Mouse (Mus musculus) kidney, postnatal 36 days (tissue): Measurements from ENCODE around the gene Sept3.

Experiments
- DNase-seq, 2 experiments: peaks; one replicate each; pipeline ENCODE4 v3.0.0; 2021 to 2022; ENCODE audit warnings: mixed read lengths in 2 of 2

Gene Sept3

DNA sequence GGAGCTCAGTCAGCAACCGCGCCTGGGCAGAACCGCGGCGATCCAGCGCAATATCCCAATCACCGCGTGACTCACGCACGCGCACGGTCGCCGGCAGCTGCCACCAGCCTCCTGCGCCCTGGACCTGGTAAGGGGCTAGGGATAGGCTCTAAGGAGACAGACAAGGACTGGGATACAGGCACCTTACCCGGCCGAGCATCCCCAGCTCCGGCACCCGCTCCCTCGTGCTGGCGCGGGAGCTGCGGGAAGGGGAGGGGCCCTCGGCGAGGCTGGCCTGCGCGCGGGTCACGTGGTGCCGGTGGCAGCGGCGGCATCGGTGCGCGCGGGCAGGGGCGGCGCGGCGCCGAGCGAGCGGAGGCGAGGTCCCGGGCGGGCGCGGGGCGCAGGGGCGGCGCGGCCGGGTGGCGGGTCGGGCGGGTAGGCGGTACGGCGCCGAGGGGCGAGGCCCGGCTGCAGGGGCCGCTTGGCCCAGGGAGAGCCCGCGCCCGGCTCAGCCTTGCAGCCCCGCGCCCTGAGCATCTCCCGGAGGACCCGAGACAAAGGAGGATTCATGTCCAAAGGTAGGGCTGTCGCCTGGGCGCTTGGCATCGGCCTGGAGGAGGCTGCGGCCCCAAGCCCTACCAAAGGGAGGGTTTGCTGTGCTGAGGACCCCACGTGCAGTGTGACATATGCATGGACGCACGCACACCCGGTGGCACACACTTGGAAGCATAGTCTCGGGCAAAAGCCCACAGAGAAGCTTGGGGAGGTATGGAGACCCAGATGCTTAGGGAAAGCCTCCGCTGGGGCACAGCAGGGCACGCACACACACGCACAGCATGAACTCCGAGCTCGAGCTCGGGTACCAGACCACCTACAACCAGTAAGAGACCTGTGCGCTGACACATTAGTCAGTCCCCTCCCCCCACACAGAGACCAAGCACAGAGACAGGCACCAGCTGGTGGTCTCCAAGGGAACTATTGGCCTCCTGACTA is 521 bp downstream of the Sept3 start:
- DNase-seq = peak in 1 of 2 experiments; percentile 59

DNA sequence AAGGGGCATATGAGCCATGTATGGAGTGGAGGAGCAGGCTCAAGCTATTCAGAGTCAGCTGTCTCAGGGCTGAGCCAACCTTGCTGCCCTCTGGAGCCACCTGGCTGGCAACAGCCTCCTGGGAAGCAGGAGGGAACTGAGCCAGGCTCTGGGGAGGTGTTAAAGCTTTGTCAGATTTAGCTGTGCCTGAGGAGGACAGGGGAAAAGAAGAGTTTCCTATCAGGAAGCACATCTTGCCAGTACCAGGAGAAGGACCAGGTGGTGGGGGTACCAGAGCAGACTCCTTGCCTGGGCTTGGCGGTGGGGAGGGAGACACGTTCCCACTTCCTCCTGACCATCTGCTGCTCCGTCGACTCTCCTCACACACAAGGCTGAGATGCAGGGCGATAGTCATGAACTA is 2.9 kb downstream of the Sept3 start:
- DNase-seq = no peak

DNA sequence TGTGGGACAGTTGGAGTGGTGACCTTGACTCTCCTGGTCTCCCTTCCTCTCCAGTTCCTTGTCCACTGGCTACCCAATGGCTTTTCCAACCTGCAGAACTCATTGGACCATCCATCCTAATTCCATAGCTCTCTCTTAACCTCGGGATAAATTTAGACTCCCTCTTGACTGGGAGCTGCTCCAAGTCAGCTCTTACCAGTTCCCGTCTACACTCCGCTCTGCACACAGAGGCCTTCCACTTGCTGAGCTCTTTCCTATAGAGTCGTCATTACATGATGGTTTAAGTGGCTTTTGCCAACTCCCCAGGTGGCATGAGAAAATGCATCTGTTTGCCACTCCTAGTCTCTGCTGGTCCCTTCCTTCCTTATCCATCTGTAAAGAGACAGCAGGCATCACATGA is 5.9 kb downstream of the Sept3 start:
- DNase-seq = no peak

GRCm38 (mm10) chr15:82286157-82286556 is 11.5 kb downstream of the Sept3 start:
- no peak for DNase-seq

DNA sequence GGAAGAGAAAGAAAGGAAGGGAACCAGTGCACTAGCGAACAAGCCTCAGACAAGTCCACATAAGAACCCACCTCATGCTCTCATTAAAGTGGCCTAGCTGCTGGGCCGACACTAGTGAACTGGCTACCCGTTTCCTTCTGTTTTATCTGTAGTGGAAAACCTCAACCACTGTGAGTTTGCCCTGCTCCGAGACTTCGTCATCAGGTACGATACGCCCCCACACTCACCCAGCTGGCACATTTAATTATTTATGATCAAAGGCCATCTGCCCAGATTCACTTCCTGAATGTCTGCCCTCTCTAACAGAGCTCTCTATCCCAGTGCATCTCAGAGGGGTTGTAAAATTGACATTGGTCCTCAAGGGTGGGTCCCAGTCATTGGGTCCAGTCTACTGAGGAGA is 15.6 kb downstream of the Sept3 start:
- no peak for DNase-seq

DNA sequence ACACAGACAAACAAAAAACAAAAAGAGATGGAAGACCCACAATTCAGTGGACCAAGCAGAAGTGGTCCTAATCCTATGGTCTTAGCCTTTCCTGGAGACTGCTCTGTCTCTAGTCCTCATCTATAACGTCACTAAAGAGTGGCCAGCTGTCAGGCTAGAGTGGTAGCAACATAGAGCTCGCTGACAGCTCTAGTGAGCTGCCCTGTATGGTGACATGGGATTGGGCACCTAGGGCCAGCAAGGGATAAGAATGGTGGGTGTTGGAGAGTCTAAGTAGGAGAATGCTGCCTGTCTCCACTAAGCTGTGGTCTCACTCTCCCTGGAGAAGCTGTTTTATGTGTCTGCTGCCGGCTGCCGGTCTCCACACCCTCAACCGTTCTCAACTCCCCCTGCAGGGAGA is 18.2 kb downstream of the Sept3 start:
- no peak for DNase-seq

DNA sequence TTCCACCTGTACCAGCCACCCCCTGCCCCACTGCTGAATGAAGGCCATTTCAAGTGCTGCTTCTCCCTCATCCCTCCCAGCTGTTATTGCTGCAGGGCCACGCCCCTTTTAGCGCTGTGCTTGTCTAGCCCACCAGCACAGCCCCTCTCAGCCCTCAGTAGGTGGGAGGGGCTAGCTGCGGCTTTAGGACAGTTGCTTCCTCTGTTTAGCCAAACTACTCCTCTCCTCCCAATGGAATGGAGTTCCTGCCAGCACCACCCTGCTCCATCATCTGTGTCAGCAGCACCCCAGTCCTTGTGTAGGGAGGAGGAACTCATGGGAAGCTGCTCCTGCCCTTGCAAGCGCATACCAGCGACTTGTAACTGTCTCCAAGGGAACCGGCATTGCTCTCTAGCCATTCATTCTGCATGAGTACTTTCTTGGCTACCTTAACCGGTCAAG is 18.6 kb downstream of the Sept3 start:
- peak; percentile 11 to 12 for DNase-seq

DNA sequence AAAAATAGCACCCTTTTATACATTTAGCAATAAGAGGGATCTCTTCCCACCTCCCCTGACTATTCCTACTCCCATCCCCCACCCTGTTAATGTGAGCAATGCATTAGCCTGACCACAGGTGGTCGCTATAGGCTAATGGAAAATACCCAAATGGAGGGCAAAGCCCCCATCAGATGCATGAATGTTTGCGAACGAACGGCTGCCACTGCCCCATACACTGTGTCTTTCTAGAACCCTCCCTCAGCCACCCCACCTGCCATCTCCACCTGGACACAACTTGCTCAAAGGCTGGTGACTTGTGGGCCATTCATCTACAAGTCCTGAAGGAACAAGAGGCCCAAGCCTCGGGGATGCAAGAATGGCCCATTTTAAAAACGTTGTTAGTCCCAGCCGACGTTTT is 19.4 kb downstream of the Sept3 start:
- no peak for DNase-seq

- DNase-seq = peak in 1 of 2 experiments; percentile 25
Measured at GRCm38 (mm10) chr15:82298764-82299561, 24.3 kb downstream of the Sept3 start, which contains the start of gene Wbp2nl. Gene Wbp2nl (plus strand): TSS chr15:82298954.

DNA sequence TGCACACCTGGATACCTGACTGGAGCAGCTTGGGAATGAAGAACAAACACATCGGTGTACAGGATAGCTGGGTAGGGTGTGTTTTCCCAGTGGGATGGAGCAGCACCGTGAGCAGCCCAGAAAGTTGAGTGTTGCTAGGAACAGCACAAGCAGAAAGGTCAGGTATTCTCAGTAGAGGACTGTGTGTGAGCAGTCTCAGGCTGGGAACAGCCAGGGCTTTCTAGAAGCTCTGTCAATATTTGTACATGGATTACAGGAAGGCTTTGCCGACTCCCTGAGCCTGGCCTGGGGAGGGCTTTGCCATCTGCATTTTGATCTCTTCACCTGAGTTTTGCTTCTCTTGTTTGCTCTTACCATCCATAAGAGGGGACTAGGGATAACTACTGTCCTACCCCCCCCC is 32.4 kb downstream of the Sept3 start:
- no peak for DNase-seq

DNA sequence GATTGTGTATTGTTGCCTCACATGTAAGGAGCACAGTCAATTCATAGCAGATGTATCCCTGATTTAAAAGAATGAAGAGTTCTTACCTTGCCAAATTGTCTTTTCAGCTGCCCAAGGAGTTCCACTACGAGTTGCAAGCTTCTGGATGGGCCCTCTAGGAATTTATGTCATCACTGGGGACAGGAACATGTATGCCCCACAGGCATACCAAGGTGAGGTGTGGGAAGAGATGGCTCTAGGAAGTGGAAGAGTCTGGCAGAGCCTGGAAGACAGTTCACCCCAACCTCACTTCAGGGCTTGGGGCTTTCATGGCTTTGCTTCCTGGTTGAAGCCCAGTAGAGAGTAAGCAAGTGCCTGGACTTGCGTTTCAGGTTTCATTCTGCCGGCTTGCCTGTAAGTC is 33.7 kb downstream of the Sept3 start:
- no peak for DNase-seq

- no peak for DNase-seq
Measured at GRCm38 (mm10) chr15:82317839-82318238, 43.1 kb downstream of the Sept3 start.

DNA sequence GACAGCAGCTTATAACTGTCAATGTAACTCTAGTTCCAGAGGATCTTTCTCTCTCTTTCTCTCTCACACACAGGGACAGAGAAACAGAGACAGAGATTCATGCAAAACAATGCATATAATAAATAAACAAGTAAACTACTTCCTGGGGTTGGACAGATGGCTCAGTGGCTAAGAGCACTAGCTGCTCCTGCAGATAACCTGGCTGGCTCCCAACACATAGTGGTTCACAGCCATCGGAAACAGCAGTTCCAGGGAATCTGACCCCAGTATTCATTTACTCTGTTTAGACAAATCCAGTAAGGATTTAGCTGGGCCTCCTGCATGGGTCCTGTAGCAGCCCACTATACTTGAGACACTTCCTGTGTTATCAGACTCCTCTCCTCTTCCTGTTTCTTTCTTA is 44.9 kb downstream of the Sept3 start:
- DNase-seq = no peak

GRCm38 (mm10) chr15:82322195-82322594 is 47.5 kb downstream of the Sept3 start:
- no peak for DNase-seq

GRCm38 (mm10) chr15:82325382-82325781 is 50.7 kb downstream of the Sept3 start:
- DNase-seq = no peak

DNA sequence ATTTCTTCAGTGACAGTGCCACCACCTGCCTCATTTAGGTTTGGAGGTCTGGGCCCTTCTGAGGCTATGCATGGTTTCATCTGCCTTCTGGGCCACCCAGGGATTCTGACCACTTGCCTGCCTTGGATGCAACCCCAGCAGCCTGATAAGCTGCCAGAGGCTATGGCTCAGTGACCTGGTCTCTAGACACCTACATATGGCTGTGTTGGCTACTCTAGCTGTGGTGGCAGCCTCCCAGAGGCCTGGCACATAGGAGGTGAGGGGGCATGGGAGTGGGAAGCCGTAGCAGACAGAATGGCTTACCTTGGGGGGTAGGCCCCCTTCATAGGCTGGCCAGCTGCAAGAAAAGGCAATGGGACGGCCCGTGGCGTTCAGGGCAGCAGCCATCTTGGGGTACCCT is 60.5 kb downstream of the Sept3 start:
- no peak for DNase-seq

DNA sequence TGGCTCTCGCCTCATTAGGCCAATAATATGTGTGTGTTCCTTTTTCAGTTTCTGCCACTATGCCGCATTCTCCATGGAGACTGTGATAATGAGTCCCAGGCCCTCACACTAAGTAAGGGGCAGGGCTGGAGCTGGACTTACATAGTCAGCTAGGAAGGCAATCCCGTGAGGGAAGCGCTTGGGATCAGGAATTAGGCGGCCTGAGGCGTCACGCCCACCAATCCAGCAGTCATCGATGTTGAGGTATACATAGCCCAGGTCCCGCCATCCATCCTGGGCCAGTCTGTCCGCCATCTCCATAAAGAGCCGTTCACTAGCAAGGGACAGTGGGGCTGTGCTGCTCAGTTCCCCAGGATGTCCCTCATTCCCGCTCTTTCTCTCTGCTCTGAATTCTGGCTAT is 61.9 kb downstream of the Sept3 start:
- no peak for DNase-seq

DNA sequence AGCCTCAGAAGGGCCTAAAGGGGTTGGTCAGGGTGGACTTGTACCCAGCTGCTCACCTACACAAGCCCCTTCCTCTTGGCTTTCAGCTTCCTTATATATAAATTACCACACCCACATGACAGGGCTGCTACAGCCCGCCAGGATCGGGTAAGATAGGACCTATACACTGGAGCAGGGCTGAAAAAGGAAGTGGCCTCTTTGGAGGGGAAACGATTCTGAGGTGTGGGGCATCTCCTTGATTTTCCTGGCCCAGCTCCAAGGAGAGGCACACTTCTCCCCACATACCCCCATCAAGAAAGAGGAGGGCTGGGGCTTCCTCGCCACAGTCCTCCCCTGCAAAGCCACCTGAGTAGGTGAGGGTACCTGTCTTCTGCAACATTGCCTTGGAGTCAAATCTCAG is 63.2 kb downstream of the Sept3 start:
- DNase-seq = no peak

- peak; percentile 97 to 99 for DNase-seq
Measured at GRCm38 (mm10) chr15:82338593-82339112, 64.0 kb downstream of the Sept3 start, which contains the start of the genes Naga, Pheta2 and Smdt1. Gene Naga (minus strand): TSS chr15:82338925. Gene Pheta2 (plus strand): TSS chr15:82338942. Gene Smdt1 (plus strand): TSS chr15:82338959.

DNA sequence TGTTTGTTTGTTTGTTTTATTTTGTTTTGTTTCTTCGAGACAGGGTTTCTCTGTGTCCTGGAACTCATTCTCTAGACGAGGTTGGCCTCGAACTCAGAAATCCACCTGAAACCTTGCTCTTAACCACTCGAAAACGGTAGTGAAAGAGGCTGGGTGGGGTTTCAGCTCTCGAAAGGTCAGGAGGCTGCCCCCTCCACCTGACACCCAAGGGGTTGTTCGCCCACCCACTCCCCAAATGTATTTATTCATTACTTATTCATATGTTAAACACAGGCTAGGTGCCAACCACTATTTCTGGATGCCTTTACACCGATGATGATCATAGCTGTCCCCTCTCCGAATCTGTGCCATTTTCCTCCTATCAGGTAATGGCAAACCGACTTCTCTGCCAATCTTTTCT is 64.5 kb downstream of the Sept3 start:
- no peak for DNase-seq

DNA sequence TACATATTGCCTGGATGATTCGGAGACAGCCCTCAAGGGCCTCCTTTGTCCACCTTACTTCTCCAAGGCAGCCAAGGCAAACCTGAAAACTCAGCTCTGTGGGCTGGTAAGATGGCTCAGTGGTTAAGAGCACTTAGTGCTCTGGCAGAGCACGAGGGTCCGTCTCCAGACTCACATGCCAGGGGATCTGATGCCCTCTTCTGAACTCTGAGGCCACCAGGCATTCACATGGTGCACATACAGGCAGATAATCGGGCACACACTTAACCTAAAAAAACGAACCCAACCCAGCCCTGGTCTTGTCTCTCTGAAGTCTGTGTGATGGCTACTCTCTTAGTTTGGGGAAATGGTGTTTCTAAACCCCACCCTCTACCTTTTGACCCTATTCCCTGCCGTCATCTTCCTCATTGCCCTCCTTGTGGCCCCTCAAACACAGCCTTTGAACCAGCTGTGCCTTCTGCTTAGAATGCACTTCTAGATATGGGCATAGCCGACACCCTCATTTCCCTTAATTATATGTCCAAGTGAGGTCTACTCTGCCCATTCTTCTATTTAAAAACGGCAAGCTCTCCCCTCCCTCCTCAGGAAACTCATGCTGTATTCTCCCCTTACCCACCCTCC is 65.1 kb downstream of the Sept3 start:
- DNase-seq = no peak

- no peak for DNase-seq
Measured at GRCm38 (mm10) chr15:82340414-82341035, 65.8 kb downstream of the Sept3 start.
